Comparison of ENCODE assay signal across 8 mouse cellular contexts in the genomic region with DNA sequence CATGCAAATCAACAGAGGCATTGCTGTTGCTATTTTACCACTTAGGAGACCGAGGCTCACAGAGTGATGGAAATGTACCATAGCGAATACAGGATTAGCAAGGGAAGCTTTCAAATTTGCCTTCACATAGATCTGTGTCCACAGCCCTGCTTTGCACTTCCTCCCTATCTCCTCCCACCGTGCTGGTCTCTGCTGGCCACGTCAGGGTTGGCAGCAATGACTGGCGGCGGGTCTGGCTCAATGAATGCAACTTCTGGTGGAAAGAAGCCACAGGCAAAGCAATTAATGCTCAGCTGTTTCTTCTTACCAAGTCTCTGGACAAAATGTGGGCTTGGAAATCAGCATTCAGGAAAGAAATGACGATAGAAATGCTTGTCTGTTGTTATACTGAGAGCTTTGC.
DNase-seq lines count a peak whose midpoint lies in the region; ATAC-seq lines count a peak whose summit lies in the region.

No protein-coding gene starts in this region.

- no peak overlapping the region for H3K4me3 ChIP-seq in lung, embryonic 15.5 days
- H3K4me3 ChIP-seq in liver, embryonic 12.5 days = no peak overlapping the region

- 27% methylated on average over 7 of the region's 7 CpGs for WGBS in lung, embryonic 15.5 days
- WGBS in liver, embryonic 12.5 days (ENCODE audit: insufficient replicate concordance) = 23% methylated on average over 7 of the region's 7 CpGs

- 0 out of 2 replicates have a peak overlapping the region, but pooled peaks have one; percentile 38 for H3K27ac ChIP-seq in lung, embryonic 15.5 days
- H3K27ac ChIP-seq in liver, embryonic 12.5 days = no peak overlapping the region

- H3K4me1 ChIP-seq in lung, embryonic 15.5 days = no peaks in the 10 kb centered on the region
- no peaks in the 10 kb centered on the region for H3K4me1 ChIP-seq in liver, embryonic 12.5 days

- no peak overlapping the region for H3K9ac ChIP-seq in lung, embryonic 15.5 days
- no peak overlapping the region for H3K9ac ChIP-seq in liver, embryonic 12.5 days

- no peaks in the 10 kb centered on the region for H3K36me3 ChIP-seq in lung, embryonic 15.5 days
- no peaks in the 10 kb centered on the region for H3K36me3 ChIP-seq in liver, embryonic 12.5 days

- peak; percentile 15 for DNase-seq in embryo, embryonic 10.5 days (ENCODE audit: low spot score)
- DNase-seq in embryo, embryonic 10 days (ENCODE audit: low spot score) = no peak
- DNase-seq in lung, postnatal 25 days (ENCODE audit: low spot score) = no peak
- DNase-seq in urinary bladder, adult 2 months (ENCODE audit: low spot score) = no peak

- H3K4me2 ChIP-seq in lung, embryonic 15.5 days = peak overlapping the region; percentile 2; the same call in 1 of the 2 replicates
- 0 out of 2 replicates have a peak overlapping the region, but pooled peaks have one; percentile 1 for H3K4me2 ChIP-seq in liver, embryonic 12.5 days

- no peaks in the 10 kb centered on the region for H3K9me3 ChIP-seq in lung, embryonic 15.5 days
- H3K9me3 ChIP-seq in liver, embryonic 12.5 days (replicated peaks) = no peaks in the 10 kb centered on the region

- no peak for ATAC-seq in lung, embryonic 15.5 days (ENCODE audit: borderline replicate concordance, extremely low read depth, low FRiP score, low TSS enrichment)
- peak; percentile 69 for ATAC-seq in granulocyte monocyte progenitor cell, adult 5-6 weeks (replicated peaks; ENCODE audit: poor library complexity, severe bottlenecking)
- ATAC-seq in liver, embryonic 12.5 days = no peak
- ATAC-seq in CD4-positive, CD25-positive, alpha-beta regulatory T cell, adult 4 months = no peak

- H3K27me3 ChIP-seq in lung, embryonic 15.5 days = no peaks in the 10 kb centered on the region
- H3K27me3 ChIP-seq in liver, embryonic 12.5 days (replicated peaks) = no peaks in the 10 kb centered on the region
